Mouse (Mus musculus) thymus, postnatal 4 days (tissue): ENCODE results near the gene Rfc2.
A peak's percentile ranks its signal among the peaks of the same experiment; 100 is the strongest.

Experiments used
- DNase-seq: peaks from one replicate; pipeline ENCODE4 v3.0.0; 2021

Gene Rfc2

DNA sequence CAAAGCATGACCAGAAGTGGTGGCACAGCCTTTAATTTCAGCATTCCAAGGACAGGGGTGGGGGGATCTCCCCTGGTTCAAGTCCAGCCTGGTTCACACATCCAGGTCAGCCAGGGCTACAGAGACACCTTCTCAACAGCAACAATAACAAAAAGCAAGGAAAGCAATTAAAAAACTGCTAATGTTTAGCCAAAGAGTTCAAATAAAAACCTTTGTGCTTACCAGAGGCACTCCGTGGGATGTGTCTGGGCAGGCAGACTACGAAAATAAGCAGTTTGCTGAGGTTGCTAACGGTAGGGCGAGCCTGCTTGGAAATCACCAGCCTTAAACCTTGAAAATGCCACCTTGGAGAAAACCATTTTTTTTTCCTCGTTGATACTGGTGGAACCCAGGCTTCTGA lies at the start of gene Rfc2:
Gene Rfc2 (plus strand): TSS at position 221 of the 400 bp plus-strand sequence.
- no peak for DNase-seq

DNA sequence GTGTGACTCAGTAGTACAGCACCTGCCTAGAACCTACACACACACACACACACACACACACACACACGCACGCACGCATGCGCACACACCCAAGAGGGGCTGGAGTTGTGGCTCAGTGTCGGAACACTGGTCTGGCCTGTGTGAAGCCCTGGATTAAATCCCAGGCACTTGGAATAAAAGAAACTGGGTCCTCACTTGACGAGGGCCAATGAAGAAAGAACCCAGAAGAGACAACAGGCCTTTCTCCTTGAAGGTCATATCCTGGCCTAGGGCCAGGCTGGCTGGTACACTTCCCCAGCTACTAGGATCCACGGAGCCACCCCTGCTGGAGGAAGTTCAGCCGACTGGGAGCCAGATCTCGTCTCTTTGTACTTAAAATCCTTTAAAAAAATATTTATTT lies 49.6 kb upstream of the Rfc2 start:
- DNase-seq = no peak

DNA sequence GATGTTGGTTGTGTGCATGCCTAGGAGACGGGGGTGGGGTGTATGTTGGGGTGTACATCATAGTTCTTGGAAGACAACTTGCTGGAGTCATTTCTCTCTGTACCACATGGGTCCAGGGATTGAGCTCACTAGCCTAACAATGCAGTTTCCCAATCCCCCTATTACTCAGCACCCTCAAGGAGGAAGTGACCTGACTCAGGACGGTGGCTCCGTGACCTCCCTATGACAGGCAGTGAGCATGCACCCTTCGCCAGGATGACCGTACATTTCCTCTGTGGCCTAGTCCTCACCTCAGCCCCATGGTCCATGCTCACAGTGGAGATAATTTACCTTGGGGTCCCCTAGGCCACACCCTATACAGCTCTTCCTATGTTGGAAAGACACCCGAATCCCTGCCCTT lies 48.7 kb upstream of the Rfc2 start:
- no peak for DNase-seq

DNA sequence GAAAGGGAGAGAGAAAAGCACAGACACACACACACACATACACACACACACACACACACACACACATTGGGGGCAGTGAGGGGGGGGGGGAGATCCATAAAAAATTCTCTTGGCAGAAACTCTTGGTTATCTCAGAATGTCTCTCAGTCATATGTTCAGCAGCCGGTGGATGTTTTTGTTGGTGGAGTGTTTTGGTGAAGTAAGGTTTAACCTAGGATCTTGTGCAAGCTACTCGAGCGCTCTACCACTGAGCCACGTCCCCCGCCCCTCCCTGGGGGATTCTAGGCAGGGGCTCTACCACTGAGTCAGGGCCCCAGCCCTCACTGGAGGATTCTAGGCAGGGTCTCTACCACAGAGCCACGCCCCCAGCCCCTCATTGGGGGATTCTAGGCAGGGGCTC lies 45.1 kb upstream of the Rfc2 start:
- DNase-seq = no peak

DNA sequence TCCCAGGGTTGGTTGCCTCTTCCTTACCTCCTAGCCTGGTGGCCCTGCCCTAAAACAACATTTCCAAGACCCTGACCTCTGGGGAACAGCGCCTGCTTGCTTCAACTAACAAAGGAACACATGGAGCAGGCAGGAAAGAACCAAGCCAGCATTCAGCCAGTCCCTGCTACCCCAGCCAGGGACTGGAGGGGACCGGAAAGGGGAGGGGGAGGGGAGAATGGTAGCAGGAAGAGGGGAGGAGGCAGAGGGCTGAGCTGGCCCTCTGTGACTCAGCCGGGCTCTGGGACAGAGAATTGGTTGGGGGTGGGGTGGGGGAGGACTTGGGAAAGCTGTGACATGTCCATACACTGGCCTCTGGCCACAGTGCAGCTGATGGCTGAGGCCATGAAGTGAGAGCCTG lies 41.3 kb upstream of the Rfc2 start:
- peak; percentile 71 for DNase-seq

DNA sequence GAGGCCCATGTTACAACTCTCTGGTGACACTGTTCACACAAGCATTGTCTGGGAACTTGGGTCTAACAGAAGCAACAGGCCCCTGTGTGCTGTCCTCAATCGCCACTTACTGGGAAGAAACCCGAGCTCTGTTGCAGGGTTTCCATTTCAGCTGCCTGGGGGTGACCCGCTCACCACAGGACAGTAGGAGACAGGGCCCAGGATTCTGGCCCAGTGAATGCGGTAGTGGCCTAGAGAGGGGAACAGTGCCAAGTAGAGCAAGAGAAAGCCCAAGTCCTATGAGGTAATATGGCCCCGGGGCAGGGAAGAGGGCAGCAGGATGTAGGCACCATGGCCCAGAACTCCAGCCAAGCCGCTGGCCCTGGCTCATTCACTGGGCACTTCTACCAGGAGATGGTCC lies 40.3 kb upstream of the Rfc2 start:
- no peak for DNase-seq

DNA sequence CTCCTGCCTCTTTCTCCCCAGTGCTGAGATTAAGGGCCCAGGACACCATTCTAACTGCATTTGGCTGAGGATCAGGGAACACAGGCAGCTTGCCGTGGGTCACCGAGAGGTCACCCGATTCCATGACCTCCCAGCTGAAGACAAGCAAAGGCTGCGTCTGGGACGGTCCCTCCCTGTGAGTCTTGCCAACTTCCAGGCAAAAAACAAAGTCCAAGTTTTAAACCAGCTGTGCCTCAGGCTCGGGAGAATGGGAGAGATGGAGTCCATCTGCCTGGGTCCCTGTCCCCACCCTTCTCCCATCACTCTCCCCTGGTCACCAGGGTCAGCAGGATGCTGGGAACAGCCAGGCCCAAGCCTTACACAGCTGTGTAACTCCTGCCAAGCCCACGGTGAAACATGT lies 39.5 kb upstream of the Rfc2 start:
- DNase-seq = no peak

DNA sequence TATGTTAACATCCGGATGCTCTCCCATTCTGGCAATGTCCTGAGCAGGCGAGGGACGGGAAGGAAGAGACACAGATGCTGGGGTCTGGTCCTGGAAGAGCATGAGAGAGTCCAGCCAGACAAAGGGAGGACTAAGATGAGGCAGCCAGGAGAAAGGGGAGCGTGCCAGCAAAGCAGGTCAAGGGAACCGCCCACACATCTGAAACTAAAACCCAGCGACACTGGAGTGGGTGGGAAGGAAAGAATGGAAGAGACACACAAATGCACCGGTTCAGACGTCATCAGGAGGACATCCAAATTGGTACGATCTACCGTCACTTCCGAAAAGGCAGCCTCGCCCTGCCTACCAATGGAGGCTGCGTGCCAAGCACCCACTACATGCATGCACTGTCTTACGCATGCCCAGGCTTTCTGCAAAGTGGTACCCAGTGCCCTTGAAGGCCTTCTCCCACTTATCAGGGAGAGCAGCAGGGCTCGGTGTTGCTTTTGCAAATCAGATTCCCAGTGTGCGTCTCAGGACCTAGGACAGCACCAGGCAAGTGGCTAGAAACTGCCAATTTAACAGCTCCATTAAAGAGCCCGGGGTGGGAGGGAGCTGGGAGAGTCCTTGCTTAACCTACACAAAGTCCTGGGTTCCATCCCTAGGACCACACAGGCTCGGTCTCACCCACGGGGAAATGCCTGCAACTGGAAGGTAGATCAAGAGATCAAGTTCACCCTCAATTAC lies 36.5 kb upstream of the Rfc2 start:
- no peak for DNase-seq

DNA sequence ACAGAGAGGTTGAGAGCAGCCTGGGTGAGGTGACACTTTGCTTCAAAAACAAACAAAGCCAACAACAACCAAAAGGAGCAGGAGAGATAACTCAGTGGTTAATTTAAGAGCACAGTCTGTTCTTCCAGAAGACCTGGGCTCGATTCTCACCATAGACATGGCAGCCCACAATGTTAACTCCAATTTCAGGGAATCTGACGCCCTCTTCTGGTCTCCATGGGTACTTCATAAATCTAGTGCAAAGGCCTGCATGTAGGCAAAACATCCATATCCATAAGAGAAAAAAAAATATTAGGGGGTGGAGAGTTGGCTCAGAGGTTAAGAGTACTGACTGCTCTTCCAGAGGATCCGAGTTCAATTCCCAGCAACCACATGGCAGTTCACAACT lies 35.9 kb upstream of the Rfc2 start:
- DNase-seq = no peak

DNA sequence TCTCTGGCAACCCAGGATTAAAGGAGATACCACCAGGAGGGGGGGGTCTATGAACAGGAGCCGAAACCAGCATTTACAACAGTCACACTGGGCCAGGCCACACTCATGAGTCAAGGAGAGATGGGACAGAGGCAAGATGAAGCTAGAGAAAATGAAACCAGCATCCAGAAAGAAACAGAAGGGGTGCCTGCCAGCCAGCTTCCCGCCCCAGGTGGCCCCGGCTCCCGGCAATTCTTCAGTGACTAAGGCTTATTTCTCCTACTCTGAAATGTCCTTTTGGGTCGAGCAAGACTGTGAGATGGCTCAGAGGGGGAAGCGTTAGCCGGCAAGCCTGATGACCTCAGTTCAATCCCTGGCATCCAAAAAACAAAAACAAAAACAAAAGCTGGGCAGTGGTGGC lies 34.4 kb upstream of the Rfc2 start:
- DNase-seq = no peak

DNA sequence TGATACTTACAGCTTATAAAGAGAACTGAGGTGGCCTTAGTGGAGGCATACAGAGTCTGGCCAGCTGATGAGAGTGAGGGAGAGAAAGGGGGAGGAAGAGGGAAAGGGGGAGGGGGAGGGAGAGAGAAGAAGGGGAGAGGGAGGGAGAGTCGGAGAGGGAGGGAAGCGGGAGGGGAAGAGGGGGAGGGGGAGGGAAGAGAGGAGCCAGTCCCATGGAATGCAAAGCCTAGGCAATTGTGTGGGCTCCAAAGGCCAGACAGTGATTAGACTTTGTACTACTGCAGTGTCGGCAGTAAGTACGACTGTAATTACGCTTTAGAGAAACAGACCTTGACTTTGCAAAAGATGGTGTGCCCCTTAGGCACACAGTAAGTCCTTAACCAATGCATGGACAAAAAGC lies 32.9 kb upstream of the Rfc2 start:
- no peak for DNase-seq

DNA sequence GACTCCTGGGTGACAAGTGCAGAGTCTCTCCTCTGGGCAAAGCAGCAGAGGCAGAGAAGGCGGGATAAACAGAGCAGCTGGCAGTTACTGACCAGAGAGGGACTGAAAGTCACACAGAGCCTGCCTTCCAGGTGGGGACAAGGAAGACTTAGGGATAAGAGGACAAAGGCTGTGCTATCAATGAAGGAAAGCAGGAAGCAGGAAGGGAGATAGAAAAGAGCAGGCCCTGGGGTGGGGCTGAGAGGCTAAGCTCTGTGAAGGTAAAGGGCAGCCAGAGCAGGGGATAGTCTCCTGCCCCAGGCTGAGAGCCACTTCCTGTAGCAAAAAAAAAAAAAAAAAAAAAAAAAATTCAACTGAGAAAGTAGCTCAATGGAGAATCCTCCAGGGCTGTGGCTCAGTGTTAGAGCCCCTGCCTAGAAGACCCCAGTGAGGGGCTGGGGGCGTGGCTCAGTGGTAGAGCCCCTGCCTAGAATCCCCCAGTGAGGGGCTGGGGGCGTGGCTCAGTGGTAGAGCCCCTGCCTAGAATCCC lies 31.5 kb upstream of the Rfc2 start:
- DNase-seq = no peak

DNA sequence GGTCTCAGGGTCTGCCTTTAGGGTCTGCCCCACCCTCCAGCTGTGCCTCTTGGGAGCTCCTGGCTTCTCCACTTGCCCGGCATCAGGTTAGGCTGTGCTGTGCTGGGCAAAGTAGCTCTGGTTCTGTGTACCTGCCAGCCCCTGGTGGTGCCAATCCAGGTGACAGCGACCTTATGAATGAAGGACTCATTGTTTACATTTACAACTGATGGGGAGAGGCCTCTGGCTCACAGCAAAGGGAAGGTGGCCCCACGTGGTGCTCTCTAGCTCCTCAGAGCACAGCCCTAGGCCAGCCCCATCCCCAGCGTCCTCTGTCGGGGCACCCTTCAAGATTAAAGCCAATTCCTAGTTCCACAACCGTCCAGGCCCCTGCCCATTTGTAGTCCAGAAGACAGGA lies 30.3 kb upstream of the Rfc2 start:
- DNase-seq = peak; percentile 41

DNA sequence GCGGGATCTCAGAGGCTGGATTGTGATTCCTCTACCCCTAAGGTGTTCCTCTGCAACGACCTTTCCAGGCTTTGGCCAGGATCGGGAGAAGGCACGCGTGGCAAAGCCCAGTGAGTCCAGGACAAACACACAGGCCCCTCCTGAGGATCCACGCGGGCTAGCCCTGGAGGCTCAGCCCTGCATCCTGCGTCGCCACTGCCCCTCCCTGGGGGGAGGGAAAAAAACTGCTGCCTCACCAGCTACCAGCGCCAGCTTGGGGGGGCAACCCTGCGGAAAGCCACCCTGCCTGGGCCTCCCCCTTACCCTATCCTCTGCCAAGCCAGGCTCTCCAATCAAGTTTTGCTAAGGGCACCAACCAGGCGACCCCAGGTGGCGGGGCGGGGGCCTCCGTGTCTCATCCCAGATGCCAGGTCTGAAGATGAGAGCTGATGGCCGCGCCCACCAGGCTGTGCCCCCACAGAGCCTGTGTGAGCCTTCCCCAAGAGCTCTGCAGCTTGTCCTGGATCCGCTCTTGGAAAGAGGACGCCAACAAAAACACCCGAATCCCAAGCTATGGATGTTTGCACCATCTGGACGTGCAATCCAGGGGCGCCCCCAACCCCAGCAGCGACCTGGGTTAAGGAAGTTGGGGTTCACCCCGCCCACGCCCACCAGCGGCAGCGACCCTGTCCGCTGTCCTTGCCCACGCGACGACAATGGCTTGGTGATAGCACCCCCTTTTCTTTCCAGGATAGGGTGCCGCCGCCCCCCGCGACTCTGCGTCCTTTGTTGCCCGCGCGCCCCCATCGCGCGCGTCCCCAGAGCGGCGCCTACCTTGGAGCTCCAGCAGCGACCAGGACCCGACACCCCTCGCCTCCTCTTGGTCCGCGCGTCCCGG lies 29.7 kb upstream of the Rfc2 start:
- DNase-seq = peak; percentile 74

DNA sequence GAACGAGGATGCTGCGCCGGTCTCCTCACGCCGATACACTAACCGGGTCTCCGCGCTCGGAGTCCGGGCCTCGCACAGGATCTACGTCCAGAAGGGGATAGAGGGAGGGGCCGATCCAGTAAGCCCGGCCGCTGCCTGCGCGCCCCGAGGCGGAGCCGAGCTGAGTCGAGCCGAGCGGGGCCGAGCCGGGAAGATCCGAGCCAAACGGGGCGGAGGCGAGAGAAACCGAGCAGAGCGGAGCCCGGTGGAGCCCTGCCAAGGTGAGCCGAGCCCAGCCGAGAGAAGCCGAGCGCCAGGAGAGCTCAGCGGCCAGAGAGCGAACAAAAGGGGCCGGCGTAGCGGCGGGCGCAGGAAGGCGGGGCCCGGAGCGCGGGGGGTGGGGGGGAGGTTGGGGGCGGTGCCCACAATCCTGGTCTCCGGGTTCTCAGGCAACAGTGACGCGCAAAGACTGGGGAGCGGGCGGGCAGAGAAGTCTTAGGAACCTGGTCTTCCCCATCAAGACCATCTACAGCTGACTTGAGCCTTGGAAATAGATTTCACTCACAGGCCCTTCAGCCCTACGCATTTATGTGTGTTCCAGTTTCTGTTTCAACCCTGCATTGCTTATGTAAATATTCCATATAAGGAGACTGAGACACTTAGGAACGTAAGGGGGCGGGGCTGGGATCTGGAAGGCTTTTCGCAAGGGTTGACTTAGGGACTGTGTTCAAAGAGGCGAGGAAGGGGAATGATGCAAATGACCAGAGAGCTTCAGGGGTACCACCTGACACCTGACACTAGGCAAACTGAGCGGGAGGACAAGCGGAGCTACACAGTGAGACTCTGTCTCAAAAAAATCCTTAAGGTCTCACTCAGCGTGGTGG lies 28.8 kb upstream of the Rfc2 start, which contains the start of gene Clip2:
Gene Clip2 (minus strand): TSS at position 325 of the 863 bp plus-strand sequence.
- peak; percentile 94 for DNase-seq

DNA sequence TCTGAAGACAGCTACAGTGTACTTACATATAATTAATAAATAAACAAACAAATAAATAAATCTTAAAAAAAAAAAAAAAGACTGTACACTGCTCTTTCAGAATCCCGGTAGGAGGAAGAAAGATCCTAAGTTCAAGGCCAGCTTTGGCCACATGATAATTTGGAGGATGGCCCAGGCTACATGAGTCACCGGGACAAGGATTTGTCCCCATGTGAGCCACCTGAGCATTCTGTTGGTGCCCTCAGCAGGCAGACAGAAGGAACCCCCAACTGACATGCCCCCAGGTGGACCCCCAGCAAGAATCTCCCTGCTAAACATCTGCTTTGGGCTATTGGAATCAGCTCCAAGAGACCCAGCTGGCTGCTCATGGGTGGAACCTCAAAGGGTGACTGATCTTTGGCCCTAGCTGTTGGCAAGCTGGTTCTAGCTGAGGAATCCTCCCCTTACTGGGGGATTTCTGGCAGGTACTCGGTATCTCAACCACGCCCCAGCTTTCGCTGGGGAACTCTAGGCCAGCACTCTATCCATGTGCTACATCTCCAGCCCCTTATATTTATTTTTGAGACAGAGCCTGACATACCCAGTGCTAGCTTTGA lies 27.1 kb upstream of the Rfc2 start:
- no peak for DNase-seq

DNA sequence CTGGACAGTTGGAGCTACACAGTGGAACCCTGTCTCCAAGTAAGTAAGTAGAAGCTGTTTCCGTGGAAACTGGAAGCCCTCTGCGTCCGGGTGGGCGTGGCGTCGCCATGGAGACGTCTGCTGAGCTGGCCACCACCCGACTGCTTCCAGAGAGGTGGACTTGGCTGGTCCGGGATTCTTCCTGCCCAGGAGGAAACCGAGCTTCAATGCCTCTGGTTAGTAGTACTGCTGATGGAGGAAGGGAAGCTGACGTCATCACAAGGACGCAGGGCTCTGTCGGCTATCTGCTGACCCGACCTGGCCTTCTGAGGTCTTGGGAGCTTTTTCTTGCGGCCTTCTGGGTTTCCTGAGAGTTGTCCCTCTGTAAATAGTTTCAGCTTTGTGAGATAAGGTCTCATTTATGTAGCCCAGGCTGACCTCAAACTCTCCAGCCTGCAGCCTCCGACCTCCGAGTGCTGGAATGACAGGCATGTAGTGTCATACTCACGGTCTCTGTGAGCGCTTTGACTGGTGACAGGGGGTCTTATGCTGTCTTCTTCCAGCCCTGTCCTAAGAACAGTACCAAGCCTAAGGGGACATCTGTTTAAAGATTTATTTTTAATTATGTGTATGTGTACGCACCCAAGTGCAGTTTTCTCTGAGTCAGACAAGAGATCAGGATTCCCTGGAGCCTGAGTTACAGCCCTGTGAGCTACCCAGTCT lies 25.6 kb upstream of the Rfc2 start:
- DNase-seq = peak; percentile 74

DNA sequence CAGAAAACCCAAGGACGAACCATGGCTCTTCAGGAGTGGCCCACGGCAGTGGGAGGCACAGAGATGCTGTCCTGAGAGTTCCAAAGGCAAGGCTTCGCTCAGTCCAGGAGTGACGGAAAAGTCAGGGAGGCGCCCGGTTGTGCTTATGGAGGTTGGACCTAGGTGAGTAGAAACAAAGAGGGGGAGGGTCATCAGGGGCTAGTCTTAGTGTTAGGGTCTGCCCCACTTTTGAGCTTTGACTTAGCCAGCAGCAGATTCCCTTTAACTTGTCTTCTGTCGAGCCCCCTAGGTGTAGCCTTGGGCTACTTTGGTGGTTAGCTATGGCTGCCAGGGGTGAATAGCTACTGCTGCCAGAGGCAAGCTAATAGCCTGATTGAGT lies 21.1 kb upstream of the Rfc2 start, which contains the start of gene Syna:
Gene Syna (minus strand): TSS at position 101 of the 379 bp plus-strand sequence.
- DNase-seq = no peak

DNA sequence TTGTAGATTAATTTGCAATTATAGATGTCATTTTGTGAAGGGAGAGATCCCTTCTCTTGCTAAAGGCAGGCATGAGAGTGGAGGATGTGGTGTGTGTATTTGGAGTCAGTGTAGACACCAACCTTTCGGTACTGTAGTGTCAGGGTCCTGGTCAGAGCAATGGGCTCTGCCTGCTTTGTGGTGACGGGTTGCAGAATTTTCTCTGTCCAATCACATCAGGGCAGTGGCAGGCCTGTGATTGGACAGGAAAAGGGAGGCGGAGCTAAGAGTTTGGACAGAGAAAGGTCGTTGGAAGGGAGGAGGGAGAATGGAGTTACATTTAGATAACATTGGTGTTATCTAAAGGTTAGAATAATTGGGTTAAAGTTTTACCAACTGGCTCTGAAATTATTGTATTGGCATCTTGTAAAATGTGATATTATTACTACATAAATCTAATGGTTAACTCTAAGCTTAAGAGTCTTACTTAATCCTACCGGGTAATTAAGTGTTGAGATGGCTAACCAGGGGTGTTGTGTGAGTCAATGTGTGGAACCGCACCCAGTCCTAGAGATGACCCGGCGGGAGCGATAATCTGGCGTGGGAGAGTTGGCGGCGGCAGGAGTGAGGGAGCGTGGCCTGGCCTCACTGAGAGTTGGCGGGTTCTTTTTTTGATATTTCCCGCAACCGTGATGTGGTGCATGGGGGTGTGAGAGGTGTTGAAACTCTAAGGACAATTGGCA lies 20.6 kb upstream of the Rfc2 start:
- no peak for DNase-seq

DNA sequence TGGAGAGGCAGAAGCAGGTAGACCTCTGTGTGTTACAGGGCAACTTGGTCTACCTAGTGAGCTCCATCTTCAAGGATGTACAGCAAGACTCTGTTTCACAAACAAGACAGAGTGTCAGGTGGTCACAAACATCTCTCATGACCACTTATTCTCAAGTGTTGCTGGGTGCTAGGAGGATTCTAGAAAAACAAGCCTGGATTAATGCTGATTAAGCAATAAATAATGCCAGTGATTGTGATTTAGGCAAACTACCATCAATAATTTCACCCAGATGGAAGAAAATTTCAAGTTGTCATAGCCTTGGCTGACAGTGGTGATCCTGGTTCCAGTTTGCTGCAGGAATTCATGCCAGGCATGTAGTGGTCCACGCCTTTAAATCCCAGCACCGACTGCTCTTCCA lies 16.9 kb upstream of the Rfc2 start:
- no peak for DNase-seq

DNA sequence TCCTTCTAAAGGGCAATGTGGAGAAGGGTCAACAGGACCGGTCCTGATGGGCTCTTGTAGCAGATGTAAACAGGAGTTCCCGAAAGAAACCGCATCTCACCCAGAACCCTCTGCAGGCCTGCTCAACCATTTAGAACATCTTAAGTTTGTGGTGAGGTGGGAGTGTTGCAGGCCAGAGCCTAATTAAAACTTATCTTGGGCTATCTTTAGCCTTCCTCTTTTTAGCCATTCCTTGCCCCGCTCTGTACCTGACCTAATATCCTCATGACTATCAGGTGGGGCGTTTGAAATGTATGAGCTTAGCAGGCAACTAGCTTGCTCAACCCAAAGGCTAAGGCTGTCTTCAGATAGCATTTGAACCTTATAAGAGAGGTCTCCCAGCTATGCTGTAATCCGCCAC lies 15.5 kb upstream of the Rfc2 start:
- no peak for DNase-seq
